Comparison of ENCODE assay signal across 25 mouse cellular contexts in the genomic region with DNA sequence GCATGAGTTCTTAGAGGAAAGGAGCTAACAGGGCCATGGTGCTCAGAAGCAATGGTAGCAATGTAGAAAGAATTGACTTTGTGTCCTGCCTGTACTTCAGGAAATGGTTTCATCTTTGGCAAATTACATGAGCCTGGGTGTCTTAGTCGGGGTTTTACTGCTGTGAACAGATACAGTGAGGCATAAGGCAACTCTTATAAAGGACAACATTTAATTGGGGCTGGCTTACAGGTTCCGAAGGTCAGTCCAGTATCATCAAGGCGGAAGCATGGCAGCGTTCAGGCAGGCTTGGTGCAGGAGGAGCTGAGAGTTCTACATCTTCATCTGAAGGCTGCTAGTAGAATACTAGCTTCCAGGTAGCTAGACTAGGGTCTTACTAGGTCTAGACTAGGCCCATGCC.
"Had no signal": no experiment of that assay in that cellular context is flagged by ENCODE, and none has a peak within 500 bp of the region (broad histone marks: within the 10 kb centered on the region; RNA-seq: fewer than 3 reads in every experiment).

No protein-coding gene starts in this region.

- H3K36me3 ChIP-seq: heart, embryonic 13.5 days; heart, embryonic 15.5 days; hindbrain, embryonic 13.5 days; kidney, embryonic 15.5 days; limb, embryonic 13.5 days; limb, embryonic 15.5 days; liver, embryonic 12.5 days had no signal

- H3K4me1 ChIP-seq: limb, embryonic 15.5 days; liver, embryonic 12.5 days had no signal

- H3K27me3 ChIP-seq: heart, embryonic 13.5 days; heart, embryonic 15.5 days; hindbrain, embryonic 13.5 days; kidney, embryonic 15.5 days; limb, embryonic 13.5 days; limb, embryonic 15.5 days; liver, embryonic 12.5 days had no signal

- H3K4me2 ChIP-seq: heart, embryonic 11.5 days; heart, embryonic 13.5 days; heart, embryonic 15.5 days; hindbrain, embryonic 13.5 days; kidney, embryonic 15.5 days; limb, embryonic 13.5 days; limb, embryonic 15.5 days; liver, embryonic 12.5 days had no signal

- DNase-seq: gastrocnemius, adult 2 months; gastrocnemius, postnatal 10 days; gastrocnemius, postnatal 36 days; heart, adult 11 months; heart, postnatal 14 days; heart, postnatal 36 days; kidney, adult 11 months; kidney, adult 2 months; kidney, adult 9 months; kidney, postnatal 14 days; kidney, postnatal 36 days; layer of hippocampus, postnatal 36 days; left cerebral cortex, postnatal 4 days had no signal

- H3K27ac ChIP-seq: gastrocnemius, adult 2 months; heart, adult 2 months; heart, embryonic 13.5 days; heart, embryonic 15.5 days; hindbrain, embryonic 13.5 days; hindbrain, postnatal 0 days; kidney, embryonic 15.5 days; kidney, postnatal 0 days; limb, embryonic 13.5 days; limb, embryonic 15.5 days; liver, embryonic 12.5 days had no signal

- H3K9ac ChIP-seq: heart, embryonic 13.5 days; heart, embryonic 15.5 days; hindbrain, embryonic 13.5 days; kidney, embryonic 15.5 days; limb, embryonic 13.5 days; limb, embryonic 15.5 days; liver, embryonic 12.5 days had no signal

- H3K4me3 ChIP-seq: gastrocnemius, adult 2 months; heart, adult 2 months; heart, embryonic 13.5 days; heart, embryonic 15.5 days; hindbrain, embryonic 13.5 days; kidney, embryonic 15.5 days; limb, embryonic 13.5 days; limb, embryonic 15.5 days; liver, embryonic 12.5 days had no signal

- H3K9me3 ChIP-seq: heart, embryonic 13.5 days; heart, embryonic 15.5 days; hindbrain, embryonic 13.5 days; kidney, embryonic 15.5 days; limb, embryonic 13.5 days; limb, embryonic 15.5 days; liver, embryonic 12.5 days had no signal

- ATAC-seq: forebrain, embryonic 16.5 days; hindbrain, postnatal 0 days; liver, embryonic 12.5 days had no signal
